Mouse (Mus musculus) kidney, adult 10 weeks (tissue): ENCODE data around the gene Prl3c1. TPM values are rescaled to one million over a fixed set of nuclear protein-coding genes. Genes with fewer than 3 reads are reported as not detected.

Experiments
- polyA plus RNA-seq: library from polyadenylated mRNA; stranded (reverse); fragments of 350-450 nt; fragmentation: Illumina TruSeq; extraction: RNeasy Lipid Tissue Mini Kit (QIAGEN cat#74804); gene quantifications from one replicate; pipeline ENCODE4 v1.2.3, GENCODE M21; 2014; ENCODE audit warnings: low read depth, low replicate concordance

Prl3c1 gene
- not detected for polyA plus RNA-seq

DNA sequence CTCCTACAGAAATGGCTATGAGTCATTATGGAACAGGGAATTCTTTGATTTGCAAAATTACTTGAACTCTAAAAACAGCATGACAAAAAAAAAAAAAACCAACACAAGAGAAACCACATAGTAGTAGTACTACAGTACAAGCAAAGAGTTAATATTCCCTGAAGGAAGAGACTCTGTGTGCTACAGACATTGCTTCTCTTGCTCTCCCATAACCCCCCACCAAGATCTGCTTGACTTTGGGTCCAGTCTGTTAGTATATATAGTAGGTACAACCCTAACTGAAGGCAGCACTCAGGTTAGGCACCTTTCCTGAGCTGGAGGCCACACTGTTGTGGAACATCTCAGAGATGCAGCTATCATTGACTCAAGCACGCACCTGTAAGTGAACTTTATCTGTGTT, at the start of gene Prl3c1:
Prl3c1 (plus strand) TSS at position 301 of the 400 bp plus-strand sequence.

DNA sequence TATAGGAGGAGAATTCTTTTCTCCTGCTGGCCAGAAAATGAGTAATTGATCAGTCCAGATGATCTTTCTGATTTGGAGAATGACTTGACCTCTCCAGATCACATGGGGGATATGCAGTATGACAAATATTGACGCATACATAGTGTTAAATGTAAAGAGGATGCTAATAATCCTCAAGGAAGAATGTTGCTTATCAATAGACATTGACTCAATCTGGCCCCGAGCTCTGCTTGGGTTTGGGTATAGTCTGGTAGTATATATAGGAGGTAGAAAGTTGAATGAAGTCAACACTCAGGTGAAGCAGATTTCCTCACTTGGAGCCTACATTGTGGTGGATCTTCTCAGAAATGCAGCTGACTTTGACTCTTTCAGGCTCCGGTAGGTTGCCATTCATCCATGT, 40.0 kb upstream of the Prl3c1 start, which contains the start of gene Prl3d3:
Prl3d3 (plus strand) TSS at position 301 of the 400 bp plus-strand sequence.

GRCm38 (mm10) chr13:27241547-27241946, 45.1 kb downstream of the Prl3c1 start, which contains the start of gene Prl3b1:
TSS of gene Prl3b1 (plus strand) at chr13:27241847.

Other genes with a start within 250 kb of the Prl3c1 start
- gene Prl, start 139.1 kb upstream of the Prl3c1 start, polyA plus RNA-seq: not detected
- not detected for gene Prl3d1, start 102.5 kb upstream of the Prl3c1 start, polyA plus RNA-seq
- gene Prl3d2, start 75.0 kb upstream of the Prl3c1 start, polyA plus RNA-seq: not detected
- gene Prl3d3, start 39.9 kb upstream of the Prl3c1 start, polyA plus RNA-seq: not detected
- not detected for gene Prl3b1, start 45.2 kb downstream of the Prl3c1 start, polyA plus RNA-seq
- not detected for gene Prl3a1, start 62.8 kb downstream of the Prl3c1 start, polyA plus RNA-seq
- not detected for gene Prl6a1, start 116.0 kb downstream of the Prl3c1 start, polyA plus RNA-seq
- gene Prl8a2, start 149.0 kb downstream of the Prl3c1 start, polyA plus RNA-seq: not detected
- gene Prl2b1, start 194.2 kb downstream of the Prl3c1 start, polyA plus RNA-seq: not detected
- not detected for gene Prl8a6, start 242.0 kb downstream of the Prl3c1 start, polyA plus RNA-seq